Mouse (Mus musculus): ENCODE measurements around the gene Sik1. TPM values are rescaled to one million over a fixed set of nuclear protein-coding genes. Genes with fewer than 3 reads are reported as not detected.

Sik1 gene
- total RNA-seq, 4 experiments from 2014 or later = 7.8 to 22.8 (median 13.9) TPM

- DNase-seq (ENCODE audit: low spot score in 2 of 2) = no peak
Measured at GRCm38 (mm10) chr17:31808082-31808875, 47.3 kb downstream of the Sik1 start.

- DNase-seq (ENCODE audit: low spot score in 2 of 2) = no peak
Measured at GRCm38 (mm10) chr17:31806496-31806895, 49.1 kb downstream of the Sik1 start.

GRCm38 (mm10) chr17:31806025-31806424, 49.6 kb downstream of the Sik1 start:
- DNase-seq (ENCODE audit: low spot score in 2 of 2) = peak in 1 of 2 experiments; percentile 44

GRCm38 (mm10) chr17:31805585-31805984, 50.0 kb downstream of the Sik1 start:
- DNase-seq (ENCODE audit: low spot score in 2 of 2) = no peak

GRCm38 (mm10) chr17:31802272-31803017, 53.2 kb downstream of the Sik1 start:
- no peak for DNase-seq (ENCODE audit: low spot score in 2 of 2)

GRCm38 (mm10) chr17:31800852-31801363, 54.7 kb downstream of the Sik1 start:
- DNase-seq (ENCODE audit: low spot score in 2 of 2) = no peak

GRCm38 (mm10) chr17:31795893-31796292, 59.7 kb downstream of the Sik1 start:
- DNase-seq (ENCODE audit: low spot score in 2 of 2) = no peak

Other genes with a start within 250 kb of the Sik1 start
- gene Cbs, start 218.6 kb downstream of the Sik1 start, total RNA-seq (2022) = 1 to 10 TPM in 1 of 4 experiments, under 1 TPM in 3; 0.31 to 1.4 (median 0.76) TPM
- gene U2af1, start 196.9 kb downstream of the Sik1 start, total RNA-seq (2022) = 10 to 100 TPM; 52.9 to 72.0 (median 65.9) TPM
- not detected for gene Cryaa, start 178.0 kb downstream of the Sik1 start, total RNA-seq (2022)
- gene Rrp1b, start 180.3 kb upstream of the Sik1 start, total RNA-seq (2022) = 10 to 100 TPM in 1 of 4 experiments, 1 to 10 TPM in 3; 5.1 to 10.5 (median 7.5) TPM
- under 1 TPM; 0.82 to 0.99 (median 0.93) TPM for gene Hsf2bp, start 180.5 kb upstream of the Sik1 start, total RNA-seq (2022)